Mouse (Mus musculus) CH12.LX (cell line): ENCODE data around the gene Lrmda. TPM values are rescaled to one million over a fixed set of nuclear protein-coding genes. Genes with fewer than 3 reads are reported as not detected.

Experiments
- DNase-seq: peaks from one replicate; pipeline ENCODE4 v3.0.0-alpha.2; 2013; ENCODE audit errors: extremely low read depth
- H3K27ac ChIP-seq: 2 replicates; pipeline ENCODE4 v1.5.1; 2012; ENCODE audit warnings: low read depth, mild to moderate bottlenecking, control low read depth, moderate library complexity; ENCODE audit not compliant: insufficient read depth
- H3K27me3 ChIP-seq: replicated peaks from 2 replicates; pipeline ENCODE3; 2012; ENCODE audit warnings: inconsistent platforms
- H3K36me3 ChIP-seq, 2 experiments: replicated peaks in 1 of 2; 2 replicates each; pipeline versions ENCODE3 to v1.6.1; 2012; ENCODE audit warnings: inconsistent platforms in 1 of 2, low read length in 1 of 2, mild to moderate bottlenecking in 1 of 2, mixed read lengths in 1 of 2, moderate library complexity in 1 of 2; ENCODE audit not compliant: control insufficient read depth in 1 of 2, insufficient read depth in 1 of 2
- H3K4me1 ChIP-seq, 2 experiments: 2 replicates each; pipeline ENCODE4 v1.6.1; 2012; ENCODE audit warnings: inconsistent platforms in 1 of 2, moderate library complexity in 1 of 2; ENCODE audit not compliant: insufficient read depth in 2 of 2, control insufficient read depth in 1 of 2
- H3K4me2 ChIP-seq: 2 replicates; pipeline ENCODE4 v1.6.1; 2012; ENCODE audit warnings: low read depth, mild to moderate bottlenecking, control low read depth; ENCODE audit not compliant: poor library complexity, insufficient read depth, severe bottlenecking
- H3K4me3 ChIP-seq, 3 experiments: fragments of 150-350 bp in 1 of 3; sonication (generic) in 1 of 3; replicated peaks in 1 of 3; 2 replicates each; pipeline versions ENCODE3 to v1.5.1; 2011 to 2012; ENCODE audit warnings: low read depth in 2 of 3, low read length in 2 of 3, mild to moderate bottlenecking in 2 of 3, moderate library complexity in 2 of 3, control low read depth in 1 of 3, improper control_type of control experiment in 1 of 3, inconsistent platforms in 1 of 3, mixed read lengths in 1 of 3; ENCODE audit not compliant: poor library complexity in 1 of 3
- H3K79me2 ChIP-seq: replicated peaks from 2 replicates; pipeline ENCODE4 v1.6.1; 2012; ENCODE audit warnings: mild to moderate bottlenecking, moderate library complexity; ENCODE audit not compliant: control insufficient read depth, poor library complexity, insufficient read depth, severe bottlenecking; ENCODE audit errors: extremely low read depth
- H3K9ac ChIP-seq: 2 replicates; pipeline ENCODE4 v1.6.1; 2012; ENCODE audit warnings: low read depth, mild to moderate bottlenecking, control low read depth, moderate library complexity; ENCODE audit not compliant: insufficient read depth
- H3K9me3 ChIP-seq: replicated peaks from 2 replicates; pipeline ENCODE3; 2012; ENCODE audit warnings: low read length, inconsistent platforms, mixed read lengths
- CHD1 ChIP-seq: IDR thresholded peaks from 2 replicates; pipeline ENCODE4 v1.6.1; 2012; ENCODE audit warnings: low read depth, low read length, improper control_type of control experiment, inconsistent platforms
- CHD2 ChIP-seq: IDR thresholded peaks from 2 replicates; pipeline ENCODE4 v1.6.1; 2011; ENCODE audit warnings: low read length, improper control_type of control experiment
- E2F4 ChIP-seq: IDR thresholded peaks from 2 replicates; pipeline ENCODE4 v1.6.1; 2011; ENCODE audit warnings: low read depth, low read length, improper control_type of control experiment; ENCODE audit not compliant: insufficient replicate concordance
- ELF1 ChIP-seq: IDR thresholded peaks from 2 replicates; pipeline ENCODE4 v1.6.1; 2014; ENCODE audit warnings: low read depth, mild to moderate bottlenecking, inconsistent platforms, low read length, improper control_type of control experiment
- ETS1 ChIP-seq: conservative IDR thresholded peaks from 2 replicates; pipeline ENCODE4 v1.6.1; 2012; ENCODE audit warnings: low read depth, mild to moderate bottlenecking, inconsistent platforms, low read length, improper control_type of control experiment, moderate library complexity
- GABPA ChIP-seq: IDR thresholded peaks from 2 replicates; pipeline ENCODE4 v1.6.1; 2012; ENCODE audit warnings: low read depth, low read length, improper control_type of control experiment, inconsistent platforms; ENCODE audit not compliant: insufficient replicate concordance
- HCFC1 ChIP-seq: IDR thresholded peaks from 2 replicates; pipeline ENCODE4 v1.6.1; 2012; ENCODE audit warnings: low read depth, mild to moderate bottlenecking, inconsistent platforms, low read length, improper control_type of control experiment
- IRF4 ChIP-seq: IDR thresholded peaks from 2 replicates; pipeline ENCODE4 v1.6.1; 2014; ENCODE audit warnings: low read depth, mild to moderate bottlenecking, inconsistent platforms, low read length, improper control_type of control experiment
- JUN ChIP-seq: IDR thresholded peaks from 2 replicates; pipeline ENCODE4 v1.6.1; 2011; ENCODE audit warnings: low read depth, mild to moderate bottlenecking, low read length, improper control_type of control experiment, moderate library complexity; ENCODE audit not compliant: insufficient read depth
- JUND ChIP-seq: conservative IDR thresholded peaks from 2 replicates; pipeline ENCODE4 v1.6.1; 2011; ENCODE audit warnings: low read depth, low read length, improper control_type of control experiment
- KAT2A ChIP-seq: IDR thresholded peaks from 2 replicates; pipeline ENCODE4 v1.6.1; 2012; ENCODE audit warnings: low read length, improper control_type of control experiment, inconsistent platforms; ENCODE audit not compliant: insufficient replicate concordance
- MAX ChIP-seq: IDR thresholded peaks from 2 replicates; pipeline ENCODE4 v1.6.1; 2011; ENCODE audit warnings: low read length, improper control_type of control experiment
- MAZ ChIP-seq: IDR thresholded peaks from 2 replicates; pipeline ENCODE4 v1.6.1; 2012; ENCODE audit warnings: low read depth, mild to moderate bottlenecking, inconsistent platforms, low read length, improper control_type of control experiment, moderate library complexity
- NELFE ChIP-seq: IDR thresholded peaks from 2 replicates; pipeline ENCODE4 v1.6.1; 2011; ENCODE audit warnings: low read depth, low read length, improper control_type of control experiment
- PAX5 ChIP-seq: IDR thresholded peaks from 2 replicates; pipeline ENCODE4 v1.6.1; 2012; ENCODE audit warnings: low read length, inconsistent platforms, mixed read lengths
- SMC3 ChIP-seq: IDR thresholded peaks from 2 replicates; pipeline ENCODE4 v1.6.1; 2011; ENCODE audit warnings: low read depth, low read length, improper control_type of control experiment
- USF2 ChIP-seq: conservative IDR thresholded peaks from 2 replicates; pipeline ENCODE4 v1.6.1; 2011; ENCODE audit warnings: low read depth, low read length, improper control_type of control experiment
- ZC3H11A ChIP-seq: IDR thresholded peaks from 2 replicates; pipeline ENCODE4 v1.6.1; 2012; ENCODE audit warnings: low read depth, mild to moderate bottlenecking, inconsistent platforms, low read length, improper control_type of control experiment
- ZNF384 ChIP-seq: IDR thresholded peaks from 2 replicates; pipeline ENCODE4 v1.6.1; 2012; ENCODE audit warnings: low read depth, low read length, improper control_type of control experiment, inconsistent platforms
- dilution Hi-C: fragments of 300-500 bp; cut with MboI; formaldehyde crosslinking; loops from 2 replicates; pipeline ENCODE4 v1.14.3; 2020; ENCODE audit warnings: low sequenced_read_pairs; ENCODE audit not compliant: extremely low pct_unique_long_range_greater_than_20kb, extremely low pct_ligation_motif_present
- in situ Hi-C: fragments of 300-500 bp; cut with MboI; formaldehyde crosslinking; loops from 3 replicates; pipeline ENCODE4 v1.14.3; 2019; ENCODE audit warnings: low sequenced_read_pairs, low pct_ligation_motif_present, low pct_unique_long_range_greater_than_20kb, mixed read lengths
- polyA plus RNA-seq: library from polyadenylated mRNA; unstranded; fragments of >175 nt; gene quantifications from 2 replicates; pipeline ENCODE4 v1.2.1, GENCODE M21; 2012; ENCODE audit warnings: low read depth; ENCODE audit not compliant: insufficient read length
- total RNA-seq, 2 experiments: library from RNA; depleted of rRNA; stranded (reverse); fragments of 300-350 nt in 1 of 2; fragments of >200 nt in 1 of 2; gene quantifications; 2 replicates each; pipeline ENCODE4 v1.2.3; 2012 to 2014

The Lrmda gene
- total and polyA plus RNA-seq, 3 experiments = 0.89 to 3.7 (median 1.9) TPM

DNA sequence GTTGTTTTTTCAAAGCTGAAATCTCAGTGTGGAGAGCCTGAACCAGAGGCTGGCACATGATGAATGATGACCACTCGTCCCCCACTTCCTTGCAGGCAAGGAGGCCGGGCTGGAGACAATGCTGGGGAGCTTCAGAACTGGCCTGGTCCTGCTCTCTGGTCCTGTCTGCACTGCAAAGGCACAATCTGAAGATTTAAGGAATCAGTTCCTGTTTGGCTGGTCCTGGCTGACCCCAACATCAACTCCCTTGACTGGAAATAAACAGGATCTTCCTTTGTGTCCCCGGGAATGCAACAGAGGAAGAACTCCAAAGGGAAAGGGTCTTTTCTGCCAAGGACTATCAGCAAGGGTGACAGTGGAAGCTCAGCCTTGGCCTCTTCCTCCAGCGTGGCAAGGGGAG is 4.7 kb upstream of the Lrmda start:
- H3K79me2 ChIP-seq = no peaks in the 10 kb centered on the region
- no peak for TF ChIP-seq E2F4
- no peak for TF ChIP-seq KAT2A
- TF ChIP-seq ZNF384 = no peak
- no peak for TF ChIP-seq ELF1
- TF ChIP-seq HCFC1 = no peak
- no peak for TF ChIP-seq CHD1
- TF ChIP-seq NELFE = no peak
- no peak for TF ChIP-seq PAX5
- TF ChIP-seq ZC3H11A = no peak
- no peak for TF ChIP-seq IRF4
- no peak for TF ChIP-seq MAZ
- no peak for TF ChIP-seq MAX
- no peak for TF ChIP-seq JUND
- H3K4me1 ChIP-seq = peaks cover 0 to 10% of the 10 kb centered on the region in 2 experiments; a peak in 3 of 4 replicates
- in situ Hi-C loops = no loop called here
- no peak overlapping the region for H3K4me3 ChIP-seq
- H3K4me2 ChIP-seq = no peak overlapping the region
- DNase-seq = no peak
- no peaks in the 10 kb centered on the region for H3K9me3 ChIP-seq
- peaks cover 2% of the 10 kb centered on the region for H3K27me3 ChIP-seq
- dilution Hi-C loops = no loop called here
- no peak overlapping the region for H3K9ac ChIP-seq
- H3K36me3 ChIP-seq = no peaks in the 10 kb centered on the region
- no peak overlapping the region for H3K27ac ChIP-seq

DNA sequence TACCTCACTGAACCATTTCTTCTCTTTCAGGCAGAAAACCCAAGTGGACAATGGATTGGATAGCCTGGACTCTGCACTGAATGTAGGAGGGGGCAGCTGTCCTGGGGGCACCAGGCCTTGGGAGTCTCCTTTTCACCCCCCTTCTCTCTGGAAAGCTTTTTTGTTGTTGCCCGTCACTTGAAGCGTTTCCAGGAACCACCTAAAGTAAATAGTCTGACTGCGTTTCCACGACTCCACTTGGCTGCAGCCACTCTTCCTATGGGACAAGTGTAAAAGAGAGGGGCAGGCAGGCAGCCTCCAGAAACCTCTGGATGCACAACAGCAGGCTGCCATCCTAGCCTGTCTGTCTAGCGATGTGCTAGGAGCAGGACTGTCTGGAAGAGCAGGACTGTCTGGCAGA is 2.5 kb upstream of the Lrmda start:
- no peaks in the 10 kb centered on the region for H3K36me3 ChIP-seq
- no peak overlapping the region for H3K9ac ChIP-seq
- H3K4me2 ChIP-seq = no peak overlapping the region
- H3K27me3 ChIP-seq = peaks cover 2% of the 10 kb centered on the region
- no peak overlapping the region for H3K4me3 ChIP-seq
- DNase-seq = no peak
- in situ Hi-C loops (no loop called here), dilution Hi-C loops (no loop called here)
- TF ChIP-seq ETS1 = no peak
- no peak for TF ChIP-seq GABPA
- no peak for TF ChIP-seq SMC3
- no peak for TF ChIP-seq JUN
- TF ChIP-seq ZC3H11A = no peak
- TF ChIP-seq USF2 = no peak
- no peak for TF ChIP-seq CHD2
- H3K27ac ChIP-seq = no peak overlapping the region
- H3K79me2 ChIP-seq = no peaks in the 10 kb centered on the region
- no peaks in the 10 kb centered on the region for H3K9me3 ChIP-seq
- H3K4me1 ChIP-seq = peaks cover 0 to 19% of the 10 kb centered on the region in 2 experiments; a peak in 3 of 4 replicates
